9 mouse cellular contexts compared by ENCODE assay signal in genomic region chr9:99569071-99569397, GRCm38 (mm10). TPM values are rescaled to one million over a fixed set of nuclear protein-coding genes. Genes with fewer than 3 reads are reported as not detected.
A peak's percentile ranks its signal among the peaks of the same experiment; 100 is the strongest.
DNase-seq lines count a peak whose midpoint lies in the region; ATAC-seq and TF ChIP-seq lines count a peak whose summit lies in the region.
"Had no signal": no experiment of that assay in that cellular context is flagged by ENCODE, and none has a peak within 500 bp of the region (broad histone marks: within the 10 kb centered on the region; RNA-seq: fewer than 3 reads in every experiment).

No protein-coding gene starts in this region.

- no peak for TF ChIP-seq CTCF in G1E (IDR thresholded peaks at IDR 0.05; ENCODE audit: low read depth, low read length)
- TF ChIP-seq CTCF in forebrain, postnatal 0 days (IDR thresholded peaks at IDR 0.05; ENCODE audit: low read depth): no peak

- H3K4me3 ChIP-seq in heart, embryonic 16.5 days (ENCODE audit: low read length): peak overlapping the region; percentile 69
- H3K4me3 ChIP-seq in G1E (ENCODE audit: low read depth, low read length): peak overlapping the region; percentile 94
- peak overlapping the region; percentile 95 for H3K4me3 ChIP-seq in forebrain, postnatal 0 days (ENCODE audit: low read depth, low read length)
- H3K4me3 ChIP-seq in midbrain, embryonic 10.5 days: peak overlapping the region; percentile 71

- peak; percentile 47 for ATAC-seq in heart, embryonic 16.5 days (replicated peaks; ENCODE audit: extremely low read depth, insufficient read depth, low FRiP score)
- ATAC-seq in G1E (ENCODE audit: extremely low read depth, insufficient number of reproducible peaks, low FRiP score, poor library complexity, severe bottlenecking): peak; percentile 24; the same call in 1 of the 2 replicates
- no peak; the same call in 1 of the 2 replicates for ATAC-seq in forebrain, postnatal 0 days

- peak overlapping the region; percentile 81 for H3K9ac ChIP-seq in heart, embryonic 16.5 days (ENCODE audit: low read length)
- H3K9ac ChIP-seq in forebrain, postnatal 0 days: peak overlapping the region; percentile 98

- no peak for DNase-seq in heart, adult 11 months
- no peak for DNase-seq in G1E (ENCODE audit: low spot score)
- DNase-seq in forebrain, postnatal 0 days: no peak
- no peak for DNase-seq in midbrain, embryonic 10.5 days (ENCODE audit: low spot score)
- no peak for DNase-seq in yolk sac, embryonic 10.5 days (ENCODE audit: low spot score)
- no peak for DNase-seq in gastrocnemius, postnatal 14 days
- no peak for DNase-seq in frontal cortex, postnatal 25 days (ENCODE audit: low spot score in 2 of 2)

- whole genome bisulfite sequencing in heart, embryonic 16.5 days: under 1% methylated on average over 9 of the region's 9 CpGs
- 1% methylated on average over 9 of the region's 9 CpGs for WGBS in forebrain, postnatal 0 days
- WGBS in midbrain, embryonic 10.5 days: 3% methylated on average over 9 of the region's 9 CpGs

- peaks cover 8% of the 10 kb centered on the region for H3K4me1 ChIP-seq in heart, embryonic 16.5 days (ENCODE audit: control insufficient read depth, insufficient read depth, low read length)
- H3K4me1 ChIP-seq in G1E (ENCODE audit: insufficient read depth, low read depth, low read length): peaks cover 12% of the 10 kb centered on the region
- peaks cover 8% of the 10 kb centered on the region; the same call in 1 of the 2 replicates for H3K4me1 ChIP-seq in forebrain, postnatal 0 days (ENCODE audit: insufficient read depth)
- H3K4me1 ChIP-seq in midbrain, embryonic 10.5 days: peaks cover 18% of the 10 kb centered on the region

- H3K36me3 ChIP-seq in heart, embryonic 16.5 days (ENCODE audit: control insufficient read depth, insufficient read depth): no peaks in the 10 kb centered on the region
- H3K36me3 ChIP-seq in G1E (replicated peaks): peaks cover 5% of the 10 kb centered on the region
- H3K36me3 ChIP-seq in forebrain, postnatal 0 days (ENCODE audit: insufficient read depth): no peaks in the 10 kb centered on the region
- H3K36me3 ChIP-seq in midbrain, embryonic 10.5 days: no peaks in the 10 kb centered on the region

- intact Hi-C loops in gastrocnemius, postnatal 14 days (cut with DNase I; ENCODE audit: low total_unique reads): no loop called here

- no peaks in the 10 kb centered on the region for H3K27me3 ChIP-seq in heart, embryonic 16.5 days (ENCODE audit: control insufficient read depth, insufficient read depth, low read length)
- no peaks in the 10 kb centered on the region for H3K27me3 ChIP-seq in G1E (ENCODE audit: insufficient read depth, low read length)
- H3K27me3 ChIP-seq in forebrain, postnatal 0 days (ENCODE audit: insufficient read depth, low read length): no peaks in the 10 kb centered on the region
- H3K27me3 ChIP-seq in midbrain, embryonic 10.5 days (ENCODE audit: low read depth, poor library complexity, severe bottlenecking): no peaks in the 10 kb centered on the region

- H3K4me2 ChIP-seq in heart, embryonic 16.5 days (ENCODE audit: low read depth, low read length): peak overlapping the region; percentile 75
- peak overlapping the region; percentile 58 for H3K4me2 ChIP-seq in forebrain, postnatal 0 days (ENCODE audit: low read depth)

- H3K9me3 ChIP-seq in heart, embryonic 16.5 days (replicated peaks; ENCODE audit: control insufficient read depth, low read length): no peaks in the 10 kb centered on the region
- H3K9me3 ChIP-seq in G1E (replicated peaks): no peaks in the 10 kb centered on the region
- H3K9me3 ChIP-seq in forebrain, postnatal 0 days (ENCODE audit: low read length): no peaks in the 10 kb centered on the region
- no peaks in the 10 kb centered on the region for H3K9me3 ChIP-seq in midbrain, embryonic 10.5 days (replicated peaks)

- H3K27ac ChIP-seq in heart, embryonic 16.5 days (ENCODE audit: low read length): peak overlapping the region; percentile 95
- peak overlapping the region; percentile 96 for H3K27ac ChIP-seq in forebrain, postnatal 0 days (ENCODE audit: low read depth, low read length)
- H3K27ac ChIP-seq in midbrain, embryonic 10.5 days (replicated peaks): peak overlapping the region; percentile 99

RNA-seq across cellular contexts. Expression of gene Armc8, which starts 0.3 kb away (rescaled TPM):
- polyA plus RNA-seq in heart, embryonic 16.5 days (2015; fragmentation: Nextera tagmentation; extraction: Ambion mirVana): 21.1 and 21.4 TPM in 2 replicates
- total RNA-seq in G1E (2014; fragmentation: Nextera tagmentation): 27.8 and 36.5 TPM in 2 replicates
- total RNA-seq in G1E (2017): 29.1 and 31.8 TPM in 2 replicates
- polyA plus RNA-seq in G1E (2012): 2.4 and 3.6 TPM in 2 replicates
- 86.5 and 96.3 TPM in 2 replicates for total RNA-seq in forebrain, postnatal 0 days (2014; rRNA removed)
- 61.0 and 70.6 TPM in 2 replicates for polyA plus RNA-seq in forebrain, postnatal 0 days (2015; fragmentation: Nextera tagmentation; extraction: Ambion mirVana)
- 30.5 and 36.2 TPM in 2 replicates for polyA plus RNA-seq in midbrain, embryonic 10.5 days (2016; fragmentation: Nextera tagmentation; extraction: Ambion mirVana)
- 10 to 100 TPM; 25.3 to 25.9 TPM for total RNA-seq in gastrocnemius, postnatal 14 days (2021)

RNA-seq across cellular contexts. Expression of gene Dbr1, which starts 6.6 kb away (rescaled TPM):
- polyA plus RNA-seq in heart, embryonic 16.5 days (2015; fragmentation: Nextera tagmentation; extraction: Ambion mirVana): 16.2 and 17.2 TPM in 2 replicates
- total RNA-seq in G1E (2014; fragmentation: Nextera tagmentation) (14.7 and 17.3 TPM in 2 replicates), G1E (2017) (49.0 and 52.7 TPM in 2 replicates)
- 46.2 and 48.9 TPM in 2 replicates for polyA plus RNA-seq in G1E (2012)
- total RNA-seq in forebrain, postnatal 0 days (2014; rRNA removed): 22.2 and 31.0 TPM in 2 replicates
- polyA plus RNA-seq in forebrain, postnatal 0 days (2015; fragmentation: Nextera tagmentation; extraction: Ambion mirVana): 26.0 and 31.7 TPM in 2 replicates
- 41.2 and 43.7 TPM in 2 replicates for polyA plus RNA-seq in midbrain, embryonic 10.5 days (2016; fragmentation: Nextera tagmentation; extraction: Ambion mirVana)
- total RNA-seq in gastrocnemius, postnatal 14 days (2021): 1 to 10 TPM; 4.1 to 5.9 TPM

RNA-seq across cellular contexts. Expression of gene A4gnt, which starts 43.3 kb away (rescaled TPM):
- not detected in 2 replicates for polyA plus RNA-seq in heart, embryonic 16.5 days (2015; fragmentation: Nextera tagmentation; extraction: Ambion mirVana)
- total RNA-seq in G1E (2014; fragmentation: Nextera tagmentation): not detected in 2 replicates
- 0.16 TPM in 1 of 2 replicates, not detected in the other for total RNA-seq in G1E (2017)
- polyA plus RNA-seq in G1E (2012): not detected in 2 replicates
- total RNA-seq in forebrain, postnatal 0 days (2014; rRNA removed): 0.57 TPM in 1 of 2 replicates, not detected in the other
- not detected in 2 replicates for polyA plus RNA-seq in forebrain, postnatal 0 days (2015; fragmentation: Nextera tagmentation; extraction: Ambion mirVana)
- not detected in 2 replicates for polyA plus RNA-seq in midbrain, embryonic 10.5 days (2016; fragmentation: Nextera tagmentation; extraction: Ambion mirVana)
- total RNA-seq in gastrocnemius, postnatal 14 days (2021): not detected
- total RNA-seq: left cerebral cortex, postnatal 14 days had no signal
